Mouse (Mus musculus) kidney, embryonic 14.5 days (tissue): Measurements from ENCODE around the gene Zranb1. TPM values are rescaled to one million over a fixed set of nuclear protein-coding genes. Genes with fewer than 3 reads are reported as not detected.

Experiments used
- ATAC-seq: fragments of 200-750 bp; cut with Nextera tagmentation; 2 replicates; pipeline ENCODE4 v1.8.0; 2017; ENCODE audit warnings: moderate number of reproducible peaks, mild to moderate bottlenecking, moderate TSS enrichment, moderate library complexity; ENCODE audit not compliant: low FRiP score, low TSS enrichment
- H3K27ac ChIP-seq: fragments of 300-500 bp; sonication (generic); 2 replicates; pipeline ENCODE4 v1.5.1; 2014; ENCODE audit warnings: low read depth, mild to moderate bottlenecking, low read length, moderate library complexity, mixed read lengths
- H3K27me3 ChIP-seq: fragments of 300-500 bp; sonication (generic); 2 replicates; pipeline ENCODE4 v1.6.1; 2014; ENCODE audit warnings: mild to moderate bottlenecking, low read length; ENCODE audit not compliant: control insufficient read depth, insufficient read depth
- H3K36me3 ChIP-seq: fragments of 300-500 bp; sonication (generic); 2 replicates; pipeline ENCODE4 v1.6.1; 2014; ENCODE audit warnings: low read length, mixed read lengths; ENCODE audit not compliant: control insufficient read depth, insufficient read depth
- H3K4me1 ChIP-seq: fragments of 300-500 bp; sonication (generic); 2 replicates; pipeline ENCODE4 v1.6.1; 2014; ENCODE audit warnings: low read length, mixed read lengths; ENCODE audit not compliant: control insufficient read depth, insufficient read depth
- H3K4me2 ChIP-seq: fragments of 300-500 bp; sonication (generic); replicated peaks from 2 replicates; pipeline ENCODE4 v1.6.1; 2014; ENCODE audit warnings: low read depth, mild to moderate bottlenecking, low read length
- H3K4me3 ChIP-seq: fragments of 300-500 bp; sonication (generic); 2 replicates; pipeline ENCODE4 v1.5.1; 2014; ENCODE audit warnings: mild to moderate bottlenecking, low read length
- H3K9ac ChIP-seq: fragments of 300-500 bp; sonication (generic); 2 replicates; pipeline ENCODE4 v1.6.1; 2014; ENCODE audit warnings: low read depth, mild to moderate bottlenecking, low read length, moderate library complexity
- H3K9me3 ChIP-seq: fragments of 300-500 bp; sonication (generic); 2 replicates; pipeline ENCODE4 v1.6.1; 2016; ENCODE audit warnings: low read length; ENCODE audit not compliant: control insufficient read depth
- WGBS: fragments of 180-500 bp; shearing (Covaris S2); extraction: QIAGEN DNeasy Blood & Tissue Kit; methylation state at CpG from one replicate; pipeline ENCODE4 v1.1.7; 2014; 5-methylcytosine and 5-hydroxymethylcytosine counted together
- polyA plus RNA-seq: library from polyadenylated mRNA; unstranded; fragments of >200 nt; fragmentation: Nextera tagmentation; extraction: Ambion mirVana; gene quantifications from 2 replicates; pipeline ENCODE4 v1.2.1, GENCODE M21; 2014

Gene Zranb1
- polyA plus RNA-seq, 1 experiment from 2014 or later = 18.0 TPM

- peaks cover 26% of the 10 kb centered on the region for H3K36me3 ChIP-seq
- peaks cover 28% of the 10 kb centered on the region for H3K4me1 ChIP-seq
- H3K4me3 ChIP-seq = no peak overlapping the region
- no peaks in the 10 kb centered on the region for H3K9me3 ChIP-seq
- H3K4me2 ChIP-seq = no peak overlapping the region
- 65% methylated on average over 4 of the region's 4 CpGs for WGBS
- no peak overlapping the region for H3K27ac ChIP-seq
- no peak for ATAC-seq
- no peak overlapping the region for H3K9ac ChIP-seq
- H3K27me3 ChIP-seq = no peaks in the 10 kb centered on the region
Measured at GRCm38 (mm10) chr7:133011611-133012010, 80.7 kb downstream of the Zranb1 start.

DNA sequence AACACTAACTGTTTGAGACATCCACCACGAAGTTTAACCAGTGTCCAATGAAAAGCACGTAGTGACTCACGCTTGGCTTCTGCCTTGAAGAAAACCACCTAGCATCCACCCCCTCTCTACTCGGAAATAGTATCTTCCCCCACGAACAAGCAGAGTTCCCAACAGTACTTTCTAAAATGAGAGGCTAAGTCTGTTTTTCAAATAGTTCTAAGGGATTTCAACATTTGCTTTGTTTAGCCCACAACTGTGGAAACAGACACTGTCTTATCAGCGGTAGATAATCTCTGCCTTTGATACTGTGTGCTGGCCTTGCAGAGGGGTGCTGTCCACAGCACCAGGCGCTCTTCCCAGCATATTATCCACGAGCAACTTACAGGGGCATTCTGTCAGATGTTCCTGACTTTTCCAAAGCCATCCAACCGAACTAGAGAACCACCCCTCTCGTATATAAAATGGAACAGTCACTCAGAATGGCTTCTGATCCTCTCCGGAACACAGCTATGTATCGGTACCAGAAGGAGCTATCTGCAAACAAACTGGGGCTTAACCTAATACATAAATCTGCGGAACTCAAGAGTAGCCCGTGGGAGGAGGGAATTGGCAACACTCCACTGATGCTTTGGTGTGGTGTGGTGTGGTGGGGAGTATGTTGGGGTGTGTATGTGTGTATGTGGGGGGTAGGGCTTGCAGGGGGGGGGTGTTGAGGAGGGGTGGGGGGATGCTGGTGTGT, 81.9 kb downstream of the Zranb1 start:
- Histone ChIP-seq H3K4me1 (peaks cover 28% of the 10 kb centered on the region), H3K36me3 (peaks cover 26% of the 10 kb centered on the region), H3K4me3 (no peak overlapping the region), H3K4me2 (no peak overlapping the region), H3K9ac (no peak overlapping the region), H3K9me3 (no peaks in the 10 kb centered on the region), H3K27ac (0 out of 2 replicates have a peak overlapping the region, but pooled peaks have one; percentile 9), H3K27me3 (no peaks in the 10 kb centered on the region)
- ATAC-seq = no peak
- WGBS = 59% methylated on average over 14 of the region's 14 CpGs

- H3K27ac ChIP-seq = no peak overlapping the region
- ATAC-seq = no peak
- H3K4me1 ChIP-seq = peaks cover 25% of the 10 kb centered on the region
- H3K27me3 ChIP-seq = no peaks in the 10 kb centered on the region
- 85% methylated on average over 10 of the region's 10 CpGs for WGBS
- peaks cover 26% of the 10 kb centered on the region for H3K36me3 ChIP-seq
- no peak overlapping the region for H3K4me3 ChIP-seq
- no peak overlapping the region for H3K4me2 ChIP-seq
- H3K9ac ChIP-seq = no peak overlapping the region
- H3K9me3 ChIP-seq = no peaks in the 10 kb centered on the region
Measured at GRCm38 (mm10) chr7:133013923-133014322, 83.0 kb downstream of the Zranb1 start.

GRCm38 (mm10) chr7:133014631-133015030, 83.7 kb downstream of the Zranb1 start:
- no peak overlapping the region for H3K4me3 ChIP-seq
- H3K9me3 ChIP-seq = no peaks in the 10 kb centered on the region
- no peaks in the 10 kb centered on the region for H3K27me3 ChIP-seq
- H3K27ac ChIP-seq = no peak overlapping the region
- H3K4me2 ChIP-seq = no peak overlapping the region
- 93% methylated on average over 14 of the region's 14 CpGs for whole genome bisulfite sequencing
- H3K4me1 ChIP-seq = peaks cover 25% of the 10 kb centered on the region
- no peak overlapping the region for H3K9ac ChIP-seq
- no peak for ATAC-seq
- H3K36me3 ChIP-seq = peaks cover 19% of the 10 kb centered on the region

GRCm38 (mm10) chr7:133015416-133016070, 84.6 kb downstream of the Zranb1 start:
- H3K27me3 ChIP-seq = no peaks in the 10 kb centered on the region
- H3K36me3 ChIP-seq = peaks cover 13% of the 10 kb centered on the region
- ATAC-seq = no peak; the same call in 1 of the 2 replicates
- H3K9ac ChIP-seq = no peak overlapping the region
- whole genome bisulfite sequencing = 50% methylated on average over 7 of the region's 7 CpGs
- no peaks in the 10 kb centered on the region for H3K9me3 ChIP-seq
- H3K4me3 ChIP-seq = no peak overlapping the region
- H3K4me1 ChIP-seq = peaks cover 34% of the 10 kb centered on the region
- H3K27ac ChIP-seq = no peak overlapping the region
- H3K4me2 ChIP-seq = no peak overlapping the region

DNA sequence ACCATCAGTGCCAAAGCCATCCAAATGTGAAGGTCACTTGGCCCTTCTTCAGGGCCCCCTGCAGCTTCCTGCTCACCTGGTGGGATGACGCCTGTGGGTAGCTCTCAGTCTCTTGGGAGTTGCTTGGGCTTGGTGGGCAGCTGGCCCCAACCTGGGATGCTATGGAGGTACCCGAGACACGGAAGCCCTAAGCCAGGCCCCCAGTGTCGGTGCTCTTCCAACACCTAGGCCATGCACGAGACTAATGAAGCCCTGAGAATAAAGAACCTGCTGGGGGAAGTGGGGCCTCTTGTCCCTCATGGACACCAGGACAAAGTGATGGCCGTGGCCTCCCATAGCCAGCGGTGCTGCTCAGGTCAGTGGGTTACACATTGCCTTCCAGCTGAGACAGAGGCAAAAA, 88.0 kb downstream of the Zranb1 start:
- no peak for ATAC-seq
- Histone ChIP-seq H3K9ac (no peak overlapping the region), H3K4me1 (peaks cover 16% of the 10 kb centered on the region; the same call in 1 of the 2 replicates), H3K27me3 (no peaks in the 10 kb centered on the region), H3K27ac (no peak overlapping the region), H3K9me3 (no peaks in the 10 kb centered on the region), H3K4me2 (no peak overlapping the region), H3K4me3 (no peak overlapping the region), H3K36me3 (peaks cover 8% of the 10 kb centered on the region)
- 78% methylated on average over 7 of the region's 7 CpGs for WGBS

DNA sequence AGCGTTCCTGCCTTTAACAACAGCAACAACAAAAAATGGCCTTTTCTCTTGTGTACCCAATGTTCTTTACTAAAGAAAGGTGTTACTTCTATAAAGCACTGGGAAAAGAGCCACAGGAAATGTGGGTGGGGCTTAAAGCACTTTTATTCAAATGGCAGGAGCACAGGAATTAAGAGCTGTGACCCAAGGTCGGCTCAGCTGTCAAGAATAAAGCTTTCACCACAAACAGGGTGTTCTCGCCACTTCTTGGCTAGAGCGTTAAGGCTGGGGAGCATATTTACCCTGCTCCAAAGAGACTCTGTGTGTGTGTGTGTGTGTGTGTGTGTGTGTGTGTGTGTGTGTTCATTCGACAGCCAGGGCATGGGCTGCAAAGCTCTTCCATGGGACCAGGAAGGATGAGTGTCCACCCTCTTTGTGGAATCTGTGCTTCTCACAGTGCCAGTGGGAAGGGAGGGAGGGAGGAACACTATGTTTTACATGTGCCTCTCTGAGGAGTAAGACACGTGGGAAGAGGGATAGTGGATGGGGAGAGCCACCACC, 88.6 kb downstream of the Zranb1 start:
- Histone ChIP-seq H3K9me3 (no peaks in the 10 kb centered on the region), H3K27ac (no peak overlapping the region), H3K4me2 (no peak overlapping the region), H3K36me3 (peaks cover 3% of the 10 kb centered on the region), H3K4me3 (no peak overlapping the region), H3K27me3 (no peaks in the 10 kb centered on the region), H3K4me1 (peaks cover 16% of the 10 kb centered on the region; the same call in 1 of the 2 replicates), H3K9ac (no peak overlapping the region)
- ATAC-seq = no peak
- 33% methylated on average over 5 of the region's 6 CpGs for WGBS

- Histone ChIP-seq H3K4me2 (no peak overlapping the region), H3K27me3 (no peaks in the 10 kb centered on the region), H3K27ac (no peak overlapping the region), H3K36me3 (no peaks in the 10 kb centered on the region), H3K4me3 (no peak overlapping the region), H3K9me3 (no peaks in the 10 kb centered on the region), H3K4me1 (0 out of 2 replicates have a peak, but pooled peaks cover 11% of the 10 kb centered on the region), H3K9ac (no peak overlapping the region)
- 0 out of 2 replicates have a peak, but pooled peaks have one; percentile 17 for ATAC-seq
- WGBS = 53% methylated on average over 1 of the region's 1 CpGs
Measured at GRCm38 (mm10) chr7:133024694-133025093, 93.8 kb downstream of the Zranb1 start.

GRCm38 (mm10) chr7:133027930-133028329, 97.0 kb downstream of the Zranb1 start:
- H3K36me3 ChIP-seq = peaks cover 3% of the 10 kb centered on the region; the same call in 1 of the 2 replicates
- H3K27me3 ChIP-seq = no peaks in the 10 kb centered on the region
- H3K4me1 ChIP-seq = peaks cover 7% of the 10 kb centered on the region
- H3K9me3 ChIP-seq = no peaks in the 10 kb centered on the region
- H3K4me2 ChIP-seq = no peak overlapping the region
- ATAC-seq = no peak
- no peak overlapping the region for H3K4me3 ChIP-seq
- no peak overlapping the region for H3K27ac ChIP-seq
- 89% methylated on average over 4 of the region's 4 CpGs for WGBS
- no peak overlapping the region for H3K9ac ChIP-seq
